ENCODE assay signal across 11 mouse cellular contexts in genomic region chr5:148397911-148398310, GRCm38 (mm10). TPM values are rescaled to one million over a fixed set of nuclear protein-coding genes. Genes with fewer than 3 reads are reported as not detected.
DNase-seq lines count a peak whose midpoint lies in the region; ATAC-seq and TF ChIP-seq lines count a peak whose summit lies in the region.
"Had no signal": no experiment of that assay in that cellular context is flagged by ENCODE, and none has a peak within 500 bp of the region (broad histone marks: within the 10 kb centered on the region; RNA-seq: fewer than 3 reads in every experiment).

No protein-coding gene starts in this region.

- no peak for DNase-seq in hindbrain, embryonic 10.5 days (ENCODE audit: low spot score)
- DNase-seq in R1 (ENCODE audit: low read depth, low spot score) (peak; percentile 68), MN1 (ENCODE audit: low spot score) (no peak)
- DNase-seq in hindbrain, embryonic 14.5 days (ENCODE audit: low spot score) = no peak
- DNase-seq: cerebellum, adult 11-12 months; kidney, adult 18-20 months; lung, adult 18-20 months had no signal

- no peak overlapping the region for H3ac ChIP-seq in myocyte (ENCODE audit: control insufficient read depth, insufficient read length)

- no peak overlapping the region for H3K9ac ChIP-seq in hindbrain, embryonic 13.5 days
- H3K9ac ChIP-seq in hindbrain, embryonic 14.5 days = no peak overlapping the region

- H3K4me2 ChIP-seq in hindbrain, embryonic 13.5 days = peak overlapping the region; percentile 98
- peak overlapping the region; percentile 95; the same call in 1 of the 2 replicates for H3K4me2 ChIP-seq in hindbrain, embryonic 14.5 days (replicated peaks)
- peak overlapping the region; percentile 83 for H3K4me2 ChIP-seq in myocyte (ENCODE audit: low read depth)

- H3K36me3 ChIP-seq in hindbrain, embryonic 13.5 days = no peaks in the 10 kb centered on the region
- H3K36me3 ChIP-seq in hindbrain, embryonic 10.5 days = peaks cover 26% of the 10 kb centered on the region
- no peaks in the 10 kb centered on the region for H3K36me3 ChIP-seq in hindbrain, embryonic 14.5 days (replicated peaks; ENCODE audit: control insufficient read depth, insufficient read depth)
- peaks cover 27% of the 10 kb centered on the region for H3K36me3 ChIP-seq in myocyte (ENCODE audit: control insufficient read depth, insufficient read depth)

- H3K79me2 ChIP-seq in myocyte (ENCODE audit: control insufficient read depth, insufficient read depth) = peaks cover 62% of the 10 kb centered on the region

- H3K27ac ChIP-seq in hindbrain, embryonic 13.5 days = no peak overlapping the region
- H3K27ac ChIP-seq in hindbrain, embryonic 10.5 days = no peak overlapping the region
- no peak overlapping the region for H3K27ac ChIP-seq in hindbrain, embryonic 14.5 days

- no peak for TF ChIP-seq POLR2A in myocyte (IDR thresholded peaks at IDR 0.05; ENCODE audit: insufficient read length, low read depth)

- 0 out of 2 replicates have a peak overlapping the region, but pooled peaks have one; percentile 78 for H3K4me3 ChIP-seq in hindbrain, embryonic 13.5 days
- no peak overlapping the region for H3K4me3 ChIP-seq in hindbrain, embryonic 10.5 days
- no peak overlapping the region for H3K4me3 ChIP-seq in hindbrain, embryonic 14.5 days (replicated peaks; ENCODE audit: low read length)
- peak overlapping the region; percentile 92 for H3K4me3 ChIP-seq in myocyte

- H3K4me1 ChIP-seq in hindbrain, embryonic 13.5 days (replicated peaks) = peaks cover 23% of the 10 kb centered on the region
- peaks cover 28% of the 10 kb centered on the region for H3K4me1 ChIP-seq in hindbrain, embryonic 10.5 days (replicated peaks)
- 0 out of 2 replicates have a peak, but pooled peaks cover 8% of the 10 kb centered on the region for H3K4me1 ChIP-seq in hindbrain, embryonic 14.5 days (replicated peaks; ENCODE audit: control insufficient read depth, insufficient read depth, low read length)

- ATAC-seq in hindbrain, embryonic 13.5 days (ENCODE audit: low FRiP score) = no peak
- ATAC-seq in hindbrain, embryonic 14.5 days (ENCODE audit: low FRiP score) = no peak
- ATAC-seq in erythroid progenitor cell, adult 5-6 weeks (replicated peaks; ENCODE audit: low FRiP score, poor library complexity, severe bottlenecking) = no peak
- ATAC-seq in CD4-positive, CD25-positive, alpha-beta regulatory T cell, adult 4 months = no peak

- WGBS in hindbrain, embryonic 13.5 days = 66% methylated on average over 5 of the region's 5 CpGs
- WGBS in hindbrain, embryonic 10.5 days = 60% methylated on average over 5 of the region's 5 CpGs
- 56% methylated on average over 5 of the region's 5 CpGs for WGBS in hindbrain, embryonic 14.5 days

- no peaks in the 10 kb centered on the region for H3K9me3 ChIP-seq in hindbrain, embryonic 13.5 days
- H3K9me3 ChIP-seq in hindbrain, embryonic 10.5 days = no peaks in the 10 kb centered on the region
- no peaks in the 10 kb centered on the region for H3K9me3 ChIP-seq in hindbrain, embryonic 14.5 days (ENCODE audit: control insufficient read depth, low read length)

- 0 out of 2 replicates have a peak, but pooled peaks cover 3% of the 10 kb centered on the region for H3K27me3 ChIP-seq in hindbrain, embryonic 13.5 days
- H3K27me3 ChIP-seq in hindbrain, embryonic 10.5 days (ENCODE audit: insufficient read depth, poor library complexity, severe bottlenecking) = peaks cover 19% of the 10 kb centered on the region
- peaks cover 3% of the 10 kb centered on the region; the same call in 1 of the 2 replicates for H3K27me3 ChIP-seq in hindbrain, embryonic 14.5 days (ENCODE audit: control insufficient read depth, insufficient read depth, low read length)
- no peaks in the 10 kb centered on the region for H3K27me3 ChIP-seq in myocyte (ENCODE audit: control insufficient read depth, insufficient read depth, insufficient read length)

TF ChIP-seq in myocyte, 11 proteins besides CTCF, POLR2A, EP300 and RAD21:
- TF ChIP-seq SRF (IDR thresholded peaks at IDR 0.05; ENCODE audit: control insufficient read depth, insufficient read length, low read depth) (no peak), REST (IDR thresholded peaks at IDR 0.05; ENCODE audit: insufficient read depth, insufficient read length) (no peak), CEBPB (IDR thresholded peaks at IDR 0.05; ENCODE audit: insufficient read depth, poor library complexity, severe bottlenecking) (no peak), POLR2AphosphoS2 (IDR thresholded peaks at IDR 0.05; ENCODE audit: insufficient read length, low read depth) (no peak), TCF3 (IDR thresholded peaks at IDR 0.05; ENCODE audit: insufficient read length, low read depth) (no peak), MYOG (IDR thresholded peaks at IDR 0.05; ENCODE audit: control insufficient read depth in 1 of 3, insufficient read depth in 1 of 3, insufficient read length in 2 of 3, low read depth in 2 of 3) (no peak), MYOD1 (IDR thresholded peaks at IDR 0.05; ENCODE audit: control insufficient read depth in 1 of 3, insufficient read length in 2 of 3, low read depth in 2 of 3) (no peak), MAX (IDR thresholded peaks at IDR 0.05; ENCODE audit: low read depth) (no peak), TCF12 (IDR thresholded peaks at IDR 0.05; ENCODE audit: insufficient read depth, poor library complexity, severe bottlenecking) (no peak), E2F4 (IDR thresholded peaks at IDR 0.05; ENCODE audit: insufficient read depth) (no peak), USF1 (IDR thresholded peaks at IDR 0.05; ENCODE audit: low read depth) (no peak)

RNA-seq across cellular contexts. Expression of gene Slc7a1, which starts 1.8 kb away (rescaled TPM):
- polyA plus RNA-seq in hindbrain, embryonic 13.5 days (2015; fragmentation: Nextera tagmentation; extraction: Ambion mirVana) = 29.6 and 31.3 TPM in 2 replicates
- 10.8 and 13.6 TPM in 2 replicates for polyA plus RNA-seq in hindbrain, embryonic 10.5 days (2016; fragmentation: Nextera tagmentation; extraction: Ambion mirVana)
- polyA plus RNA-seq in hindbrain, embryonic 14.5 days (2014; fragmentation: Nextera tagmentation; extraction: Ambion mirVana) = 58.4 and 59.0 TPM in 2 replicates
- polyA plus RNA-seq in myocyte (2012; fragmentation: generic; extraction: Trizol) = 51.4 TPM
- total RNA-seq in erythroid progenitor cell, adult 5-6 weeks (2015; ENCODE audit: low replicate concordance) = 72.5 and 73.9 TPM in 2 replicates
- total RNA-seq in erythroid progenitor cell, adult 5-6 weeks (2017; ENCODE audit: low replicate concordance) = 50.8 and 66.6 TPM in 2 replicates
- 10 to 100 TPM; 13.2 to 19.0 TPM for polyA plus RNA-seq in CD4-positive, CD25-positive, alpha-beta regulatory T cell, adult 4 months (2017; shearing (Covaris generic))

Comparison
In these comparisons a context has a peak if more than half of its experiments do, and no peak if none do; other contexts are left out.
1. H3K4me3 ChIP-seq: peak in hindbrain, embryonic 13.5 days (single experiment) and myocyte (single experiment); none in hindbrain, embryonic 10.5 days (single experiment) and hindbrain, embryonic 14.5 days (single experiment).
2. Peak in every context shown above with its lines, with median percentiles within 50 percentile points of each other: H3K4me2 ChIP-seq.